ENCODE assay signal across 12 mouse cellular contexts in the genomic region with DNA sequence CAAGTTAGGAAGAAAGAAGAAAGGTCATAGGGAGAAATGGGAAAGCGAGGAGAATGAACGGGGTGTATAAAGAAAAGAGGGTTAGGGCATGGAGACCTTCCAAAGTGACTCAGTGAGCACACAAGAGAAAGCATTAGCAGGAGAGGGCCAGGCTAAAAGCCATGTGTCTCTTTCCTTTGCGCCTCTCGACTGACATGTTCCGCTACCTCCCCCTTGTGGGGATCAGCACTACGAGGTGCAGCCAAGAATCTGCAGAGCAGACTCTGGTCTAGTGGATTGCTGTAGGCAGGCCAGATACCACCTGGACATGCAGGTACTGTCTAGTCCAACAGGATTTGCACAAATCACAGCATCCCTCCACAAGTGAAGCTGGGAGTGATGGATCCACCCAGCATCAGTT. TPM values are rescaled to one million over a fixed set of nuclear protein-coding genes. Genes with fewer than 3 reads are reported as not detected.
DNase-seq lines count a peak whose midpoint lies in the region; ATAC-seq lines count a peak whose summit lies in the region.
"Had no signal": no experiment of that assay in that cellular context is flagged by ENCODE, and none has a peak within 500 bp of the region (broad histone marks: within the 10 kb centered on the region; RNA-seq: fewer than 3 reads in every experiment).

No protein-coding gene starts in this region.

- DNase-seq in embryonic facial prominence, embryonic 11.5 days (ENCODE audit: low spot score), result peak; percentile 47
- DNase-seq in embryonic facial prominence, embryonic 10.5 days (ENCODE audit: low spot score), result no peak
- DNase-seq in kidney, postnatal 4 days, result peak; percentile 44 to 54
- DNase-seq in A20 (ENCODE audit: low read depth, low spot score), result peak; percentile 22
- DNase-seq in cerebellum, postnatal 25 days, result peak; percentile 66 to 80
- DNase-seq in spleen, adult 18-20 months, result no peak
- no peak for DNase-seq in T-cell, adult 2 months (ENCODE audit: low spot score)
- DNase-seq: adrenal gland, adult 8-10 months; kidney, adult 8-10 months had no signal

- H3K27me3 ChIP-seq in embryonic facial prominence, embryonic 11.5 days (ENCODE audit: control insufficient read depth, insufficient read depth, low read length), result no peaks in the 10 kb centered on the region
- H3K27me3 ChIP-seq in embryonic facial prominence, embryonic 10.5 days (replicated peaks; ENCODE audit: low read depth, poor library complexity, severe bottlenecking), result 0 out of 2 replicates have a peak, but pooled peaks cover 6% of the 10 kb centered on the region
- H3K27me3 ChIP-seq in kidney, embryonic 14.5 days (ENCODE audit: control insufficient read depth, insufficient read depth, low read length), result no peaks in the 10 kb centered on the region
- H3K27me3 ChIP-seq: embryonic facial prominence, embryonic 13.5 days; midbrain, embryonic 15.5 days had no signal

- H3K9ac ChIP-seq in embryonic facial prominence, embryonic 11.5 days (replicated peaks; ENCODE audit: low read length), result no peak overlapping the region
- no peak overlapping the region for H3K9ac ChIP-seq in kidney, embryonic 14.5 days (ENCODE audit: low read depth, low read length)
- H3K9ac ChIP-seq: embryonic facial prominence, embryonic 13.5 days; midbrain, embryonic 15.5 days had no signal

- H3K4me2 ChIP-seq in embryonic facial prominence, embryonic 11.5 days (ENCODE audit: low read depth, low read length), result no peak overlapping the region
- no peak overlapping the region for H3K4me2 ChIP-seq in kidney, embryonic 14.5 days (replicated peaks; ENCODE audit: low read depth, low read length)
- H3K4me2 ChIP-seq: embryonic facial prominence, embryonic 13.5 days; midbrain, embryonic 15.5 days had no signal

- H3K36me3 ChIP-seq in embryonic facial prominence, embryonic 11.5 days (replicated peaks; ENCODE audit: control insufficient read depth, insufficient read depth, low read depth, low read length), result no peaks in the 10 kb centered on the region
- H3K36me3 ChIP-seq in embryonic facial prominence, embryonic 10.5 days (replicated peaks), result no peaks in the 10 kb centered on the region
- H3K36me3 ChIP-seq in kidney, embryonic 14.5 days (ENCODE audit: control insufficient read depth, insufficient read depth, low read length), result no peaks in the 10 kb centered on the region
- H3K36me3 ChIP-seq: embryonic facial prominence, embryonic 13.5 days; midbrain, embryonic 15.5 days had no signal

- H3K4me1 ChIP-seq in embryonic facial prominence, embryonic 11.5 days (ENCODE audit: control insufficient read depth, insufficient read depth, low read length), result no peaks in the 10 kb centered on the region
- peaks cover 22% of the 10 kb centered on the region for H3K4me1 ChIP-seq in embryonic facial prominence, embryonic 10.5 days
- H3K4me1 ChIP-seq in kidney, embryonic 14.5 days (ENCODE audit: control insufficient read depth, insufficient read depth, low read length), result 0 out of 2 replicates have a peak, but pooled peaks cover 6% of the 10 kb centered on the region
- H3K4me1 ChIP-seq: midbrain, embryonic 15.5 days had no signal

- 64% methylated on average over 6 of the region's 6 CpGs for WGBS in embryonic facial prominence, embryonic 11.5 days
- WGBS in embryonic facial prominence, embryonic 10.5 days, result 75% methylated on average over 6 of the region's 6 CpGs
- 66% methylated on average over 6 of the region's 6 CpGs for WGBS in kidney, embryonic 14.5 days

- no peaks in the 10 kb centered on the region for H3K9me3 ChIP-seq in embryonic facial prominence, embryonic 11.5 days (replicated peaks; ENCODE audit: control insufficient read depth, low read length)
- H3K9me3 ChIP-seq in embryonic facial prominence, embryonic 10.5 days, result no peaks in the 10 kb centered on the region
- no peaks in the 10 kb centered on the region for H3K9me3 ChIP-seq in kidney, embryonic 14.5 days (ENCODE audit: control insufficient read depth, low read length)
- H3K9me3 ChIP-seq: embryonic facial prominence, embryonic 13.5 days; midbrain, embryonic 15.5 days had no signal

- no peak for ATAC-seq in embryonic facial prominence, embryonic 11.5 days (replicated peaks; ENCODE audit: insufficient number of reproducible peaks, low FRiP score, low TSS enrichment, low read depth)
- no peak for ATAC-seq in kidney, embryonic 14.5 days (ENCODE audit: low FRiP score, low TSS enrichment)
- ATAC-seq: midbrain, embryonic 15.5 days had no signal

- H3K4me3 ChIP-seq in embryonic facial prominence, embryonic 11.5 days (ENCODE audit: low read depth, low read length), result no peak overlapping the region
- no peak overlapping the region for H3K4me3 ChIP-seq in embryonic facial prominence, embryonic 10.5 days
- no peak overlapping the region for H3K4me3 ChIP-seq in kidney, embryonic 14.5 days (ENCODE audit: low read length)
- H3K4me3 ChIP-seq: embryonic facial prominence, embryonic 13.5 days; midbrain, embryonic 15.5 days had no signal

- no peak overlapping the region for H3K27ac ChIP-seq in embryonic facial prominence, embryonic 11.5 days (replicated peaks; ENCODE audit: low read depth, low read length)
- H3K27ac ChIP-seq in embryonic facial prominence, embryonic 10.5 days (replicated peaks), result no peak overlapping the region
- no peak overlapping the region for H3K27ac ChIP-seq in kidney, embryonic 14.5 days (ENCODE audit: low read depth, low read length)
- H3K27ac ChIP-seq: embryonic facial prominence, embryonic 13.5 days; midbrain, embryonic 15.5 days had no signal

RNA-seq across cellular contexts. Expression of gene Kcna5, which starts 54.0 kb away (rescaled TPM):
- polyA plus RNA-seq in embryonic facial prominence, embryonic 11.5 days (2014; fragmentation: Nextera tagmentation; extraction: Ambion mirVana), result 1.7 and 2.6 TPM in 2 replicates
- 3.6 and 4.0 TPM in 2 replicates for polyA plus RNA-seq in embryonic facial prominence, embryonic 10.5 days (2016; fragmentation: Nextera tagmentation; extraction: Ambion mirVana)
- polyA plus RNA-seq in kidney, embryonic 14.5 days (2014; fragmentation: Nextera tagmentation; extraction: Ambion mirVana), result 1.7 and 4.2 TPM in 2 replicates

Comparison
In these comparisons a context has a peak if more than half of its experiments do, and no peak if none do; other contexts are left out.
1. DNase-seq: peak in embryonic facial prominence, embryonic 11.5 days (single experiment), kidney, postnatal 4 days (2 of 2), A20 (single experiment) and cerebellum, postnatal 25 days (2 of 2); none in embryonic facial prominence, embryonic 10.5 days (single experiment), spleen, adult 18-20 months (0 of 2) and T-cell, adult 2 months (single experiment).